Mouse (Mus musculus): ENCODE measurements at regions not wholly inside any gene's neighbourhood (a gene's known extent, or its start where the extent isn't known, plus 50 kb on each side); places are given as distances from the start of the nearest gene placed in this dataset.

GRCm38 (mm10) chr11:37412868-37413267 lies 177.1 kb upstream of the Tenm2 start:
- TF ChIP-seq CTCF (conservative IDR thresholded peaks at IDR 0.05; ENCODE audit: low read length), result no peak
- no peak for TF ChIP-seq POU5F1 (IDR thresholded peaks at IDR 0.05; ENCODE audit: borderline replicate concordance, low read length)

All from E14TG2a.4 (cell line).